Mouse (Mus musculus): Measurements from ENCODE around the gene Togaram2.
"Not testable (repeated sequence)": the region's sequence is repeated elsewhere in the genome, so short reads cannot be mapped to it uniquely, and the experiment has no call there.

The Togaram2 gene

GRCm38 (mm10) chr17:71673092-71673491 lies at the start of gene Togaram2:
Gene Togaram2 (plus strand): TSS chr17:71673261.
- DNase-seq (ENCODE audit: low spot score in 2 of 2): no peak

GRCm38 (mm10) chr17:71631806-71632205 lies 41.3 kb upstream of the Togaram2 start:
- DNase-seq (ENCODE audit: low spot score in 2 of 2): no peak

- no peak for DNase-seq (ENCODE audit: low spot score in 2 of 2)
Measured at GRCm38 (mm10) chr17:71633350-71633749, 39.7 kb upstream of the Togaram2 start.

GRCm38 (mm10) chr17:71636786-71637185 lies 36.3 kb upstream of the Togaram2 start:
- no peak for DNase-seq (ENCODE audit: low spot score in 2 of 2)

- no peak for DNase-seq (ENCODE audit: low spot score in 2 of 2)
Measured at GRCm38 (mm10) chr17:71637750-71638265, 35.3 kb upstream of the Togaram2 start.

GRCm38 (mm10) chr17:71639056-71639455 lies 34.0 kb upstream of the Togaram2 start:
- not testable (repeated sequence) for DNase-seq (ENCODE audit: low spot score in 2 of 2)

- no peak for DNase-seq (ENCODE audit: low spot score in 2 of 2)
Measured at GRCm38 (mm10) chr17:71640421-71641085, 32.5 kb upstream of the Togaram2 start.

- no peak for DNase-seq (ENCODE audit: low spot score in 2 of 2)
Measured at GRCm38 (mm10) chr17:71642190-71642589, 30.9 kb upstream of the Togaram2 start.

GRCm38 (mm10) chr17:71650011-71650410 lies 23.1 kb upstream of the Togaram2 start:
- no peak for DNase-seq (ENCODE audit: low spot score in 2 of 2)

GRCm38 (mm10) chr17:71652495-71652894 lies 20.6 kb upstream of the Togaram2 start:
- DNase-seq (ENCODE audit: low spot score in 2 of 2): no peak

GRCm38 (mm10) chr17:71652934-71653333 lies 20.1 kb upstream of the Togaram2 start:
- peak; percentile 45 to 75 for DNase-seq (ENCODE audit: low spot score in 2 of 2)

- no peak for DNase-seq (ENCODE audit: low spot score in 2 of 2)
Measured at GRCm38 (mm10) chr17:71657521-71657920, 15.5 kb upstream of the Togaram2 start.

GRCm38 (mm10) chr17:71658666-71659065 lies 14.4 kb upstream of the Togaram2 start:
- no peak for DNase-seq (ENCODE audit: low spot score in 2 of 2)

- DNase-seq (ENCODE audit: low spot score in 2 of 2): no peak
Measured at GRCm38 (mm10) chr17:71660390-71660789, 12.7 kb upstream of the Togaram2 start.

GRCm38 (mm10) chr17:71662751-71663250 lies 10.3 kb upstream of the Togaram2 start:
- peak; percentile 45 to 48 for DNase-seq (ENCODE audit: low spot score in 2 of 2)

- no peak for DNase-seq (ENCODE audit: low spot score in 2 of 2)
Measured at GRCm38 (mm10) chr17:71663491-71663890, 9.6 kb upstream of the Togaram2 start.

GRCm38 (mm10) chr17:71664172-71664571 lies 8.9 kb upstream of the Togaram2 start:
- DNase-seq (ENCODE audit: low spot score in 2 of 2): no peak

- DNase-seq (ENCODE audit: low spot score in 2 of 2): no peak
Measured at GRCm38 (mm10) chr17:71665201-71665600, 7.9 kb upstream of the Togaram2 start.

GRCm38 (mm10) chr17:71669511-71669910 lies 3.5 kb upstream of the Togaram2 start:
- DNase-seq (ENCODE audit: low spot score in 2 of 2): no peak

- no peak for DNase-seq (ENCODE audit: low spot score in 2 of 2)
Measured at GRCm38 (mm10) chr17:71671840-71672546, 1.1 kb upstream of the Togaram2 start.

- no peak for DNase-seq (ENCODE audit: low spot score in 2 of 2)
Measured at GRCm38 (mm10) chr17:71673936-71674335, 875 bp downstream of the Togaram2 start.

- no peak for DNase-seq (ENCODE audit: low spot score in 2 of 2)
Measured at GRCm38 (mm10) chr17:71674886-71675285, 1.8 kb downstream of the Togaram2 start.

GRCm38 (mm10) chr17:71681666-71682065 lies 8.6 kb downstream of the Togaram2 start:
- DNase-seq (ENCODE audit: low spot score in 2 of 2): no peak

Data from urinary bladder, adult 18-20 months (tissue).